Mouse (Mus musculus): ENCODE results near the gene Eng.
A peak's percentile ranks its signal among the peaks of the same experiment; 100 is the strongest.

Eng gene

DNA sequence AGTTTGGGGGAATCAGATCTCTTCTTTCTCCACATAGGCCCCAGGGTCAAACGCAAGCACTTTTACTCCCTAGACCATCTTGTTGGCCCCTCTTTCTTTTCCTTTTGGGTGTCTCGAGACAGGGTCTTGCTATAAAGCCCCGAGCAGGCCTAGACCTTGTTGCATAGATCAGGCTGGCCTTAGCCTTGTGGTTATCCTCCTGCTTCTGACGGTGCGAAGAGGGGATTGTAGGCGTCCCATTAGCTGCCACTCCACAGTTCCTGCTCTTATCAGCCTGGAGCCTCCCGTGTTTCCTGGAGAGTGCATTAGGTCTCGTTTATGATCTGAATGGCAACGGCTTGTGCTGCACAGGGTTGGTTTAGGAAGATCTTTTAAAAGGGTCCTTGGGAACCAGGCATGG is 2.3 kb upstream of the Eng start:
- no peak for DNase-seq (ENCODE audit: low spot score in 2 of 2)

DNA sequence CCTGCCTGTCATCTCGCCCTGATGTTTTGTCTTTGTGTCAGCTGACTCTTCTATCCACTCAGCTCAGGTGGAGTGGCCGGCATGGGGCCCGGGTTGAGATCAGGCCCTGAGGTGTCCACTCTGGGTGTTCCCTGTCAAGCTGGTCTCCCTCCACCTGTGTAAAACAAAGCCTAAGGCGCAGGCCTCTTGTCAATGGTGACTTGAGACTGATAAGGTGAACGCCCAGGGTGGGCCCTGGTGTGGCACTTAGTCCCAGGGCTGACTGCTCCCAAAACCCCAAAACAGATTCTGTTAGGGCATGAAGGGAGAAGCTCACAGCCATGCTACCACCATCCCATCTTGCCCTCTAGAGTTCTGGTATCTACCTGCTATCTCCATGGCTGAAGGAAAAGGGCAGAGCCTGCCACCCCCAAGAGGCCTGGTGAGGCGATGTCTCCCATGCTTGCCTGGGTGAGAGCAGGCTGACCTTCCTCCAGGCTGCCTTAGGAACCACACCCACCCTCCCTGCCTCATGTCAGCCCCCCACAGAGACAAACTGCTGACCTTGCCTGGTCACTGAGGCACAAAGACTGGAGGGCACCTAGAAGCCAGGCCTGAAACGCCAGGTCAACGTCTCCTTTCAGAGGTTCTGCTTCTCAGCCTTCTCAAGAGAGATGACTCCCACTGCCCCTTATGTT is 1.5 kb upstream of the Eng start:
- DNase-seq (ENCODE audit: low spot score in 2 of 2), result no peak

DNA sequence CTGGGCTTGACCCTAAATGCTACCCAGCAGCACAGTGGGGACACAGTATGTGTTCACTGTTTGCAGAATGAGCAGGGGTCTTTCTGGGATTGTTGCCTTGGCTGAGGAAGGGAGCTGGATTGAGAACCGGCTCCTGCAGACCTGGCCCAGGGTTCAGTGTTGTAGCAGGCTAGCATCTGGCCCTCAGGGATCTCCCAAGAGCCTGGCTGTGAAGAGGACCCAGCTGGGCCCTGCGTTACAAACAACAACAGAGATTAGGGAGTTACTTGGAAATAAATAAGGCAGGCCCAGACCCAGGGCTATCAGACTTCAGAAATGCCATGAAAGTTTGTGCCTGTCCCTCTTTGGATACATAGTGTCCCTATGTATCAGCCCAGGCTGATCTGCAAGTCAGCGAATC is 748 bp upstream of the Eng start:
- DNase-seq (ENCODE audit: low spot score in 2 of 2), result no peak

DNA sequence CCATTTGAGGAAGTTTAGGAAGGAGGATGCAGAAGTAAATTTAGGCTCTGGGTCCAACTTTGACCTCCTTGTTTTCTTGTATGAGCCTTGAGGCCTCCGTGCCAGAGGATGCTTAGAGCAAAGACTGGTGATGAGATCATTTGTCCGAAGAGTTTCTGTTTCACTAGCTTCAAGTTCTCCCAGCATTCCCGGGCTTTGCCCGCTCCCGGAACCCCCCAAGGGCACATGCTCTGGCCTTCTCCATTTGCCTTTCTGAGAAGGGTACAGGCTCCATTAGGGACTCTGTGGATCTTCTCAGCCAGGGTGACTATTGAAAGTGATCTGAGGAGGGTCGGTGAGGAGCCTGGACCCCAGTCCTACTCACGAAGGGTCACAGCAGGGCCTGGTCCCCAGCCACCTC is 971 bp downstream of the Eng start:
- DNase-seq (ENCODE audit: low spot score in 2 of 2), result no peak

DNA sequence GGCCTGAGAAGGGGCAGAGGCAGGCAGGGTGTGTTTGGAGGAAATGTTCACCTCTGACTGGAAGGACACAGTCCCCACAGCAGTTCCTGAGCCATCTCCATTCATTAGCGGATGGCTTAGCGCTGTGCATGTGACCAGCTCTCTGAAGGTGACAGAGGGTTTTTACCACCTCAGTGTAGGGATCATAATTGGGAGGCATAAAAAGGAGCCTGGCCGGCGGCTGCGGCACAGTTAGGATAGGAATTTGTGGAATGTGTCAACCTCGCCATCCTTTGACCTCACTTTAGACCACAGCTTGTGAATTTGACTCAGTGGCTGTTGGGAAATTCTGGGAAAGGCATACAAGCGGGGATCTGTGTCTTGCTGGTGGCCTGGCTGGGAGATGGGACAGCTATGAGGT is 7.4 kb downstream of the Eng start:
- no peak for DNase-seq (ENCODE audit: low spot score in 2 of 2)

DNA sequence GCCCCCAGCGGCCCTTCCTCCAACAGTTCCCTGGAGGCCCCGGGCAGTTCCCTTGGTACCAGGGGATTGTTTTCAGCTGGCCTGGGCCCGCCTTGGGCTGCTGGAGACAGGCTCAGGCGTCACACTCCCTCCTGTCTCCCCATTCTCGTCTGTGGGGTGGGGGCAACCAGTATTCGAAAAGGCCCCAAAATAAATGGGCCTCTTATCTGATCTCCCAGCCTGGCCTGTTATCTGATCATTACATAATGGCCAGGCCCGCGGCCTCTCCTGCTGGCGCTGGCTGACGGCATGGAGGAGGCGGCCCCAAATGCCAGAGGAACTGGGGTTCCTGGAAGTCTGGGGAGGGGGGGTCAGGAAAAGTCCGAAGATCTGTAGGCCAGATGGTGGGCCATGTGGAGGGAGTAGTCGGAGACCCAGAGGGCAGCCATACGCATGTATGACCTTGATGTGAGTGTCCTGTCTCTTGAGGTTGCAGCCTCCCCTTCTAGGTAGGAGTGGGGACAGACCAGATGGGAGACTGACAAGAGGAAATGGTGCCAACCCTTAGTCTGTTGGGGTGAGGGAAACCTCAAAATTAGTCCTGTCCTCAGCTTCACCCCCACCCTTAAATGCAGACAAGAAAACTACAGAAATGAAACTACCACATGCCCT is 8.5 kb downstream of the Eng start:
- no peak for DNase-seq (ENCODE audit: low spot score in 2 of 2)

DNA sequence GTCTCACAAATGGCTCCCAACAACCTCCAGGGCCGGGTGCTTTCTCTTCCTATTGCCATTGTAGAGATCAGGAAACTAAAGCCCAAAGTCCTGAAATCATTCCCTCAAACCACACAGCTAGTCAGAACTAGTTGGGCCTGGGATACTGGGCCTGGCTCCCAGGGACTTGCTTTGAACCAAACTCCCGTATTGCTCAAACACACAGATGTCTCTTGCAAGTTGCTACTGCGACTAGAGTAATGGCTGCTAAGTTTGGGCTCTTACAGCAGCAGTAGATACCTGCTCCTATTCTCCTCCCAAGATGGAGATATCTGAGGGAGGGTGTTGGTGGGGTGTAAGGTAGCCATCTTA is 9.0 kb downstream of the Eng start:
- no peak for DNase-seq (ENCODE audit: low spot score in 2 of 2)

DNA sequence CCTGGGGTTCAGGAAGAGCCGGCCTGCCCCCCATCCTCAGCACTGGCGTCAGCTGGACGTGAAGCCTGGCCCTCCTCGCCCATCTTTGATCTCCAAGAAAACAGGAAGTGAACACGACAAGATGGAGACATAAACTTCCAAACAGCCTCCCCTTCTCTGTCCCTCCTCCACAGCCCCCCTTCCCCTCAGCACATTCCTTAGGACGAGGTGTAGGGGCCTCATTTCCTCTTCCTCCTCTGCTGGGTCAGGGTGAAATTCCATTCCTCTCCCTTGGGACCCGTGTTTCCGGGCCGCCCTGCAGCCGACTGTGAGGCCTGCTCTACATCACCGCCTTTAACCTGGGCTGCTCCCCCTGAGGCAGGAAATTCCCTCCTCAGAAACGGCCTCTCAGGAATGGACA is 9.4 kb downstream of the Eng start:
- DNase-seq (ENCODE audit: low spot score in 2 of 2), result no peak

DNA sequence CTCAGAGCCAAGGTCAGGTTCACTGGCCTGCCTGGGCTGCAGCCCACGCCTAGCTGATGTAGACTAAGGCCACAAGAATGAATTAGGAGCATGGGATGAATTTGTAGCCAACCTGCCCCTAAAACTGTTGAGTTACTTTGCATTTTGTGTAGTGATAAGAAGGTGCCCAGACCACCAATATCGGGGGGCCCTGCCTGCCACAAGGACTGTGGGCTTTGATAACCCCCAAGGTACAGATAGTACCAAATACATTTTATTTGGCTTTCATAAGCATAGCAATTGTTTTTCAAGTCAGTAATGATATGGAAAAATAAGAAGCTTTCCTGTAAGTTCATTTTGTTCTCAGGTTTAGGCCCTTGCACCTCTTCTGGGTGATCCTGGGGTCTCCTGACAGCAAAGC is 12.5 kb downstream of the Eng start:
- DNase-seq (ENCODE audit: low spot score in 2 of 2), result no peak

DNA sequence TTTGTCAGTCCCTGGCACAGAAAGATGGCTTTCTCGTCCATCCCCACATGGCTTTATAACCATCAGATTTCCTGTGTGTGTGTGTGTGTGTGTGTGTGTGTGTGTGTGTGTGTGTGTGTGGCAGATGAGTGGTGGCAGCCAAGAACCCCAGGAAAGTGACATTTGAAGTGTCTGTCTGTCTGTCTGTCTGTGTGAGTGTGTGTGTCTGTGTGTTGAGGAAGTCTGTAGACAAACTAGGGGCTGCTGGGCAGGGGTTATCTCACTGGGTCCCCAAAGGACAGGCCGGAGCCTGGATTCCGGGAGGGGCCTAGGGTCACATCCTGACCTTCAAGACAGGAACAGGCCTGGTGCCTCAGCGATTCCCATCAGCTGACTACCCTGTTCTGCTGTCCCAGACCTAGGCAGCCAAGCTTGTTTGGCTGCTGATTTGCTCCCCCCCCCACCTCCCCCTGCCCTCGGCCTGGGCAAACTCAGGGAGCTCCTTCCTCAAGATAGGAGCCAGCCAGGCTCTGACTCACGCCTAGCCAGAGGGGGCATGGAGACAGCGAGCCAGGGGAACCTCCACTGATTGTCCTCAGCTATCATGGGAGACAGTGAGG is 15.2 kb downstream of the Eng start:
- no peak for DNase-seq (ENCODE audit: low spot score in 2 of 2)

DNA sequence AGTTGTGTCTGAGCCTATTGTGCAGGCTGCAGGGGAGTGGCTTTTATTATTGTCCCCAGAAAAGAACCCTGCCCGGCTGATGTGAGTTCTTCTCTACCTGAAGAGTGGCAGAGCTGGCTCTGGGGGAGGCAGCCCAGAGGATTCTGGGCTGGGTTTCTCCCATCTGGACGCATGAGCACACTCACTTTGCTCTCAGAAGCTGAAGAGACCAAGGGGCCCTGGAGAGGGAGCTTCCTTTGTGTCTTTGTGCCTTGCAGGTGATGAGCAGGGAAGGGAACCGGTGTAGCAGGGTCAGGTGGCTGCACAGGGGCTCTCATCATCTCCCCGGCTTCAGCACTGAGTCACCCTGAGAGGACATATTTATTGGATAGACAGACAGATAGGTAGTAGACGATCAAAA is 15.9 kb downstream of the Eng start:
- no peak for DNase-seq (ENCODE audit: low spot score in 2 of 2)

DNA sequence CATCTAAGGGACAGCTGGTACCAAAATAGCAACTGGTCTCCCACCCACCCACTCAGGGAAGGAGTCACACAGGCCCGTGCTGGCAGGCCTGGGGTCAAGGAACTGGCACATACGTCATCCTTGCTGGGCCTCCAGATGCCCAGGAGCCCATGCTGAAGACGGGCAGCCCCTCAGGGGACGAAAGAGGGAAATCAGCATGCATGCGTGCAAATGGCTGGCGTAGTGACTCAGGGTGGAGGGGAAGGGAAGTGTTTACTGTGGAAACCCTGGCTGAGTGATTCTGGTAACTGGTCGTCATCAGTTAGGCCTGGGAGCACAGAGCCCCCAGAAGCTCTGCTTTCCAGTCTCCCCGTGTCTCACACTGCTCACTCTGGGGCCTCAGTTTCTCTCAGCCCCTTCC is 18.9 kb downstream of the Eng start:
- DNase-seq (ENCODE audit: low spot score in 2 of 2), result no peak

DNA sequence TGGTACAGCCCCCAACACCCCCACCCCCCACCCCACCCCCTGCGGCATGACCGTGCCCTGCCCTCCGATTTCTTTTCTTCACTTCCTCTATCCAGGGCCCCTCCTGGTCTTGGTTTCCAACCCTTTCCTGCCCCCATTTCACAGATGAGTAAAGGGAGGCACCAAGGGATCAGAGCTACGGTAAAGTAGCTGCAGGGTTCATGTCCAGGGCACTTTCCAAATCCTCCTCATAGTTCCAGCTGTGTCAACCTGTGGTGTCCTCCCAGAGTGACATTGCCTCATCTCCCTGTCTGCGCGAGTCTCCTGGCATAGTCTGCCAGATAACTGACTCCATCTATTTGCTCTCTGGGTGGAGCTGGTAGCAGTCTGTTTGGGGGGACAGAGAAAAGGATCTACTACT is 19.5 kb downstream of the Eng start:
- no peak for DNase-seq (ENCODE audit: low spot score in 2 of 2)

DNA sequence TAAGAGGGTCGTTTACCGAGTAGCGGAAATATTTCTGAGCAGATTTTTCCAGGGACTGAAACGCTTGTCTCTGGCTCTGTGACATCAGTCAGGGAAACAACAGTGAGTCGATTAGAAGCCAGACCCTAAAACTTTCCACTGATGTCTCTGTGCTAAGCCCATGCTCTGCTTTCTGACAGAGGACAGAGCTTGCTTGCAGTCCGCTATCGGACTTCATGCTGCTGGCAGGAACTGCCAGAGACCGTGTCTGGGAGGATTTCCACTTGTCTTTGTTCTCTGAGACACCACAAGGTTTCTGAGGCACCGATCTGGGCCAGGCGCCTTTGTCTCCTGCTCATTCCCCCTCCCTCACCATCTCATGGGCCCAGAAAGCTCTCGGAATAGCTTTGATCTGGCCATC is 21.4 kb downstream of the Eng start:
- no peak for DNase-seq (ENCODE audit: low spot score in 2 of 2)

DNA sequence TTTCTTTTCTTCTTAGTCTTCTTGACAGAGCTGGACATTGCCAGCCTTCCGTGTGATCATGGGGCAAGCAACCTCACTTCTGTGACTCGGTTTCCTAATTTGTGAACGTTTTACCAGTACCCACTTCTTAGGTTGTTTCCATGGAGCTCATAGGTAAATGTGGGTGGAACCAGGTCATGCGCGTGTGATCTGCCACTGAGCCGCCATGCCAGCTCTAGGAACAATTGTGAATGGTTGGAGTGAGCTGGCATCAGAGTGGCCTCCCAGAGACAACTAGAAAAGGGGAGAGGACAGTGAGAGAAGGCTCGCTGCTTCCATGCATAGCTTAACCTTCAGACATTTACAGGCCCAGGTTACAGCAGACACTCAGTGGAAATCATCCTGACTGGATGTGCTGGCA is 21.8 kb downstream of the Eng start:
- no peak for DNase-seq (ENCODE audit: low spot score in 2 of 2)

DNA sequence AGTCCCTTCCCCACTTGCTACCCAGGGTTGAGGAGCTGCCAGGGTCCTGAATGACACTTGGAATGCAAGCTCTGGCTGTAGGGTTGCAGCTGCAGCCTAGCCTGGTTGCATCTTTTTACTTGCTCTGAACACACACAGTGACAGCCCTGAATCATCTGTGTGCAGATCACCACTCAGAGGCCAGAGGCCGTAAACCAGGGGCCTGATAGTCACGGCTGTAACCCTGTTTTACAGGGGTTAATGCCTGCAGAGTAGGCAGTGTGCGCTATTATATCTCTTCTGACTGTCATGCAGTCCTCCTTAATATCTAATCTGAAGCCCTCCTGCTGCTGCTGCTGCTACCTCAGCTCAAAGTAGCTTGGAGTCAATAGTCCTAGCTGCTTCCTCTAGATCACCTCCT is 23.5 kb downstream of the Eng start:
- no peak for DNase-seq (ENCODE audit: low spot score in 2 of 2)

DNA sequence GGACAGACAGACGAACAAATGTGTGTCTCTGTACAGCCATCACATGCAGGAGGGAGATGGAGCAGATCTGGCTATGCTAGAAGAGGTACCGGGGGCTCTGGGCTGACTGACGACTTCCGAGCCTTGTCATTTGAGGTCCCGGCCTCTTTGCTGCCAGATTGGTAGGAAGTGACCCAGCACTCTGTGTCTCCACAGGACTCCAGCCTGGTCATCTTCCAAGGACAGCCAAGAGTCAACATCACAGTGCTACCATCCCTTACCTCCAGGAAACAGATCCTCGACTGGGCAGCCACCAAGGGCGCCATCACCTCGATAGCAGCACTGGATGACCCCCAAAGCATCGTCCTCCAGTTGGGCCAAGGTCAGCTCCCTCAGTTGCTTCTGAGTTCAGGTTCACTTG is 24.8 kb downstream of the Eng start:
- no peak for DNase-seq (ENCODE audit: low spot score in 2 of 2)

DNA sequence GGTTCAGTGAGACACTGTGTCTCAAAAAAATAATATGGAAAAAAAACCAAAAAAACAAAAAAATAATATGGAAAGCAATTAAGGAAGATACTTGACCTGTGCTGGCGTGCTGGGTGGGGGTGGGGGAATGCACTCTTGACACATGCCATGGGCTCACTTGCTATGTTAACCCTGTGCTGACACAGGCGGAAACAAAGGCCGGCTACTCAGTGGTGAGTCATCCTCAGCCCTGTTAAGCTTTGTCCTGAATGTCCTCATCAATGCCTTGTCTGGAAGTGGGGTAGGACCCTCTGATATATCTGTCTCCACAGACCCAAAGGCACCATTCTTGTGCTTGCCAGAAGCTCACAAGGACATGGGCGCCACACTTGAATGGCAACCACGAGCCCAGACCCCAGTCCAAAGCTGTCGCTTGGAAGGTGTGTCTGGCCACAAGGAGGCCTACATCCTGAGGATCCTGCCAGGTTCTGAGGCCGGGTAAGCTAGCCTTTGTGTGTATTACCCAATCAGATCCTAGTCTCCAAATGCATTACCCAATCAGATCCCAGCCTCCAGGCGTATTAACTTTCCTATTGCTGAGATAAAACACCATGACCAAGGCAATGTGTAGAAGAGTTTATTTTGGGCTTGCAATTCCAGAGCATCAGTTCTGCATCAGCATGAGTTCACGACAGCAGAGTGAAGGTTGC is 25.7 kb downstream of the Eng start:
- no peak for DNase-seq (ENCODE audit: low spot score in 2 of 2)

DNA sequence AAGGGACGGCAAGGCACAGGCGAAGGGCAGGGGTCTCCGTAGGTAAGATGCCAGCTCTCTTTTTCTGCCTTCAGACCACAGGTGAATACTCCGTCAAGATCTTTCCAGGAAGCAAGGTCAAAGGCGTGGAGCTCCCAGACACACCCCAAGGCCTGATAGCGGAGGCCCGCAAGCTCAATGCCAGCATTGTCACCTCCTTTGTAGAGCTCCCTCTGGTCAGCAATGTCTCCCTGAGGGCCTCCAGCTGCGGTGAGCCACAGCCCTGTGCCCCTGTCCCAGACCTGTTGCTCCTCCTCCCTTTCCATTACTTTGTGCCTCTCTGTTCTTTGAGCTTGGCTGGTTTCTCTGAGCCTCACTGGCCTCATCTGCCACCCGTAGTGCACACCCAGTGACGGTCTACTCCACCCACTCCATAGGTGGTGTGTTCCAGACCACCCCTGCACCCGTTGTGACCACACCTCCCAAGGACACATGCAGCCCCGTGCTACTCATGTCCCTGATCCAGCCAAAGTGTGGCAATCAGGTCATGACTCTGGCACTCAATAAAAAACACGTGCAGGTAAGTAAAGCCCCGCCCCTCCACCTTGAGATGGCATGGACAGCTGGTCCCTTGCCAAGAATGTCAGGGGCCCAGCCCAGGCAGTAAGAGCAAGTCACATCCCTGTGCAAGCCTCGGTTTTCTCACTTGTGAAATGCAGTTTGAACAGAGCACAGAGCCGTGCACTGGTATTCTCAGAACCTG is 27.0 kb downstream of the Eng start:
- no peak for DNase-seq (ENCODE audit: low spot score in 2 of 2)

DNA sequence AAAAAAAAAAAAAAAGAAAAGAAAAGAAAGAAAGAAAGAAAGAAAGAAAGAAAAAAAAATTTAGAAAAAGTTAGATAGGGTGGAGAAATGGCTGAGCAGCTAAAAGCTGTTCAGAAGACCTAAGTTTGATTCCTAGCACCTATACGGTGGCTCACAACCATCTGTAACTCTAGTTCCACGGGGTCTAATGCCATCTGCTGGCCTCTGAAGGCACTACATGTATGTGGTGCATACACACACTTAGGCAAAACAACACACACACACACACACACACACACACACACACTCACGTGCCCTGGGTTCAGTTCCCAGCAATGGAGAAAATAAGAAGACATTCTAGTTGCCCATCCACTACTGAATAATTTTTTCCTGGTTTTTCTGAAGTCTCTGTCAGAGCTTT is 30.4 kb downstream of the Eng start:
- DNase-seq (ENCODE audit: low spot score in 2 of 2), result no peak

DNA sequence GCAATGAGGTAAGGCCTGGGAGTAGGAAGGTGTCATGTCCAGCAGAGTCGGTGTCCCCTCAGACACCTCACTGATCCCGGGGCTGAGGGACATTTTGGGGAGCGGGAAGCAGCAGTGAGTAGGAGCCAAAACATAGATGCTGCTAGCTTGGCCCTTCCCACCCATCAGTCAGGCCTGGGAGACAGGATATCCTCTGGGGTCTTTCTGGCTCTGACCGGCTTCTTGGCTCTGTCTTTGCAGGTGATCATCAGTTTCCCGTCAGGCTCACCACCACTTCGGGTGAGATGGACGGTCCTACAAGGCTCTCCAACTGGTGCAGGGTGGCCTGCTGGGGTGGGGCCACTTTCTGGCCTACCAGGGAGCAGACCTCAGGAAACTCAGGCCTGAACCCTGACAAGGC is 31.3 kb downstream of the Eng start:
- no peak for DNase-seq (ENCODE audit: low spot score in 2 of 2)

DNA sequence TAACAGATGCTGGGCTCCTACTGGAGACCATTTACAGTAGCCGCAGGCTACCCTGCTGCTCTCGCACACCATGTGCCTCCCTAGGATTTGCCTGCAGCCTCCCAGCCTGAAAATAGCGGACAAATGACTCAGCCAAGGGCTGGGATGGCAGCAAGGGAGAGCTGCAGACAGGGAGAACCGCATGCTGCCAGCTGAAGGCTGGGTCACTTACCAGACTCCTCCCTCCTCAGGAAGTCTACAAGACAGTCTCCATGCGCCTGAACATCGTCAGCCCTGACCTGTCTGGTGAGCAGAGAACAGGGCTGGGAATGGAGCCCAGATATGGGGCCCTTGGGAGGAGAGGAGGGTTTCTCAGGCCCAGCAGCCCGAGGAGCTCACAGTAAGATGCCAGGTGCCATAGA is 33.7 kb downstream of the Eng start:
- peak; percentile 62 to 74 for DNase-seq (ENCODE audit: low spot score in 2 of 2)
